Mouse (Mus musculus): ENCODE results near the gene Olfr575.

Gene Olfr575

GRCm38 (mm10) chr7:102958593-102958992 is at the start of gene Olfr575:
TSS of gene Olfr575 (minus strand) at chr7:102958775.
- no peak for DNase-seq (ENCODE audit: low read depth, low spot score)

DNA sequence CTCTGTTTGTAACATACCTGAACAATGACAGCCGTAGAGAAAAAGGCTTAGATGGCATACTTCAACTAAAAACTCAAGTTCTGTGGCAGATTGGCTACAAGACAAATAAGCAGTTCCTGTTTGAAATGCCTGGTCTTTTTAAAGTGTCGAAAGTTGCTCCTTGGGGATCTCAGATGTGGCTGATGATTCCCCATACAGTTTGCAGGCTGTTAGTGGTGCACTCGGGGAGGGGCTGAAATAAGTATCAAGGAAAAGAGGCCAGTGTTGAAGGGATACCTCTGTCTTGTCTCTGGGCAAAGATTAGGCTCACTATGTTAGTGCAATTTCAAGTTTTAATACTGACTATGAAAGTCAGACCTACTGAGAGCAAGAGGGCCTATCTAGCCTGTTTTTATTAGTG is 30.6 kb upstream of the Olfr575 start, which contains the start of gene Olfr578:
Gene Olfr578, minus strand, starts transcription at position 101 of the 400 bp plus-strand sequence.
- no peak for DNase-seq (ENCODE audit: low read depth, low spot score)

GRCm38 (mm10) chr7:102975843-102976242 is 17.3 kb upstream of the Olfr575 start, which contains the start of gene Olfr577:
TSS of gene Olfr577 (minus strand) at chr7:102975943.
- DNase-seq (ENCODE audit: low read depth, low spot score) = no peak

- DNase-seq (ENCODE audit: low read depth, low spot score) = no peak
Observed at GRCm38 (mm10) chr7:102974399-102974798, 15.8 kb upstream of the Olfr575 start.

DNA sequence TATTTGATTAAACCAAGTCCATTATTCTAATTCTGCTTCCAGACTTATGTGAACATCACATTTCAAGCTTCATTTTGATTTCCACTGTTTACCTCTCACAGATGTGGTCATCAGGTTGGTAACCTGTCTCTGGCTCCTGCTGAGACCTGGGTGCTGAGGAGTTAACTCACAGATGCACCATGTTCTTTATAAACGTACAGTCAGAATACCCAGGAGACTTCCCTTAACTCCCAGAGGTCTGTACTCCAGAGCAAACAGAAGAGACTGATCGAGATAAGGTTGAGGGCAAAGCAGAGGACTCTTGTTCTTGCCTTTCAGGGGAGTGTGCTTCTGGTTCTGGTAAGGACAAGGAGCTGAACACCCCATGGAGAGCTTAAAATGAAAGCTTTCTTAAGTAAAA is 3.8 kb upstream of the Olfr575 start, which contains the start of gene Olfr576:
Gene Olfr576, plus strand, starts transcription at position 301 of the 400 bp plus-strand sequence.
- DNase-seq (ENCODE audit: low read depth, low spot score) = no peak

- DNase-seq (ENCODE audit: low read depth, low spot score) = no peak
Observed at GRCm38 (mm10) chr7:102958137-102958536, 438 bp downstream of the Olfr575 start.

GRCm38 (mm10) chr7:102950732-102951131 is 7.8 kb downstream of the Olfr575 start:
- DNase-seq (ENCODE audit: low read depth, low spot score) = no peak

GRCm38 (mm10) chr7:102948167-102948566 is 10.4 kb downstream of the Olfr575 start, which contains the start of gene Olfr574:
TSS of gene Olfr574 (plus strand) at chr7:102948467.
- no peak for DNase-seq (ENCODE audit: low read depth, low spot score)

- no peak for DNase-seq (ENCODE audit: low read depth, low spot score)
Observed at GRCm38 (mm10) chr7:102943417-102943816, 15.2 kb downstream of the Olfr575 start.

DNA sequence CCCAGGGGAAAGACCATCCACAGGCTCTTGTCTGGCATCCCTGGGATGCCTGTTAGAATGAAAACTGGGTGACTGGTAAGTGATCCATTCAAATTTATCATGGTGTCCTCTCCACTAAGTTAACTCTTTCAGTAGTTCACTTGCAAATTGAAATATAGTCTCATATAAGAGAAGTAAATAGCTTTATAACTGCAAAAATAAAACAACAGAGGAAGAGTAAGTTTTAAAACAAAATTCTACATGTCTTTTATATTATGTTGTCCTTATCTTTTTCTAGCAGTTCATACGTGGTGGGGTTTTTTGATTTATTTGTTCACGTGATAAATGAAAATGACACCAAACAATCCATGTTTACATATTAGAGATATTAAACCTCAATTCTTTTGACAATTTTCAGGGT is 16.1 kb downstream of the Olfr575 start, which contains the start of gene Olfr573-ps1:
Gene Olfr573-ps1, minus strand, starts transcription at position 101 of the 400 bp plus-strand sequence.
- DNase-seq (ENCODE audit: low read depth, low spot score) = no peak

DNA sequence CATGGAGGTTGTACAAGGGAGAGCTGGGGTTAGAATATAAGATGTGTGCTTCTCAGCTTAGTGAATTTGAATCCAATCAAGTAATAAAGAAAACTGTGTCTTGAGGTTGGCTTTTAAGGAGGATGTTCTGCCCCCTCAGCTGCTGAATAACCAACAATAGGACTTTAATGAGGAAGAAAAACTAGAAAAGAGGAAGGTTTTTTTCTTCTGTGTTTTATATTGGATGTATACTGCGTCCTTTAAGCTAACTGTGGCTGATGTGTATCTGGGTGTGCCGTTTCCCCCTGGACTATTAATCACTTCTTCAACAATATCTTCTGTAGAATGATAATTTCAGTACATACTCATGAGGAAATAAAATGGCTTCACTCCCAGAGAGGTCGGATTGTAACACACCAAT is 31.5 kb downstream of the Olfr575 start:
- DNase-seq (ENCODE audit: low read depth, low spot score) = no peak

DNA sequence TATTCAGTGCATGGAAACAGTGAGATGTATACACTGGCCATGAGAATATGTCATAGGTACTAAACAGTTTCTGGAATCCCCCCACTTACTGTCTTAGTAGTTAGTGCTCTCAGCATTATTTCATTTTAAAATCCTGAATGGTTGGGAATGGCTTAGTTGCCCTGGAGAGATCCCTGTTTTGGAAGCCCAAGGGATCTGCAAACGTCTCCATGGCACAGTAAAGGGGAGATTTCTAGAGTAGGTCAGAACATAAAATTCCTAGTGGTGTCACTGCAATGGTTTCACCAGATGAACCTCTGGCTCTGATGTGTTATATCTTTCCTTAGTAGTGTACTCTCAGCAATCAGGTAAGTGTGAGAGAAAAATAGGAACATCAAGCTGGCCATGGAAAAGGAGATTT is 34.5 kb downstream of the Olfr575 start, which contains the start of gene Olfr572:
Gene Olfr572, plus strand, starts transcription at position 301 of the 400 bp plus-strand sequence.
- DNase-seq (ENCODE audit: low read depth, low spot score) = no peak

- DNase-seq (ENCODE audit: low read depth, low spot score) = peak; percentile 10
Observed at GRCm38 (mm10) chr7:102919632-102920031, 38.9 kb downstream of the Olfr575 start.

- DNase-seq (ENCODE audit: low read depth, low spot score) = no peak
Observed at GRCm38 (mm10) chr7:102917032-102917875, 41.3 kb downstream of the Olfr575 start, which contains the start of gene Olfr571. TSS of gene Olfr571 (minus strand) at chr7:102917536.

DNA sequence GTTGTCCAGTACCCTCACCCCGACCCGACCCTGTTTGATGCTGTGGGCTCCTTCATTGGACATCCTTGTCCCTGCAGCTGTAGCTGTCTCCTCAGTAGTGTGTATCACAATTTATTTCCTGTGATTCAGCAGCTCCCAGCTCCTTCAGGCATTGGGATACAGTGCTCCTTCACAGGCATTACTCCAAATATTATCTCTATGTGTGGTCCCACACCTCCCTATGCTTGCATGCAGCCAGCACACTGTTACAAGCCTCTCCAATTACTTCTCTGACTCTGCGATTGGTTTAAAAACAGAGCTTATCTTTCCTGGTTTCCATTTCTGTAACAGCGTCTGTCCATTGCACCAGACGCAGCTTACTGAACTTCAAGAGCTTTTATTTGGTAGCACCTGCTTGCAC is 42.2 kb downstream of the Olfr575 start:
- no peak for DNase-seq (ENCODE audit: low read depth, low spot score)

GRCm38 (mm10) chr7:102915261-102915660 is 43.3 kb downstream of the Olfr575 start:
- DNase-seq (ENCODE audit: low read depth, low spot score) = no peak
